Mouse (Mus musculus): Measurements from ENCODE around the gene Srcin1. TPM values are rescaled to one million over a fixed set of nuclear protein-coding genes. Genes with fewer than 3 reads are reported as not detected.

Srcin1 gene
- polyA plus RNA-seq, 1 experiment from 2014 or later: 7.0 TPM

DNA sequence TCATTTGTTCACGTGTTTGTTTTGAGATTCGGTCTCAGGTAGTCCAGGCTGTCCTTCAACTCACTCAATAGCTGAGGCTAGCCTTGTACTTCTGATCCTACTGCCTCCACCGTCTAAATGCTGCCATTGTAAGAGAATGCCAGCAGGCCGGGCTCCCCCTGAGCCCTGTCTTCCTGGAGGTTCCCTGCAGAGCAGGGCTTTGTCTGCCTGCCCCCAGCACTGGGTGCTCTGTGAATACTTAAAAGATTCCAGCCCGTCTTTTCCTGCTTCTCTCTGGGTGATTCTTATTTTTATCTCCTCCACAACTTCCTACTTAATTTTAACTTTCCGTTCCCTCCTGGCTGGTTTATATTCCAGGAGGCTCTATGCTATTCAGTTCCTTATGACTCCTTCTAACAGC, 26.2 kb upstream of the Srcin1 start:
- no peaks in the 10 kb centered on the region for H3K36me3 ChIP-seq
- no peaks in the 10 kb centered on the region for H3K9me3 ChIP-seq
- no peaks in the 10 kb centered on the region for H3K27me3 ChIP-seq
- 26% methylated on average over 6 of the region's 6 CpGs for WGBS
- no peak overlapping the region for H3K9ac ChIP-seq
- no peak overlapping the region for H3K27ac ChIP-seq (replicated peaks)
- no peak overlapping the region for H3K4me3 ChIP-seq
- H3K4me2 ChIP-seq: no peak overlapping the region
- no peak for ATAC-seq (ENCODE audit: low read depth)
- H3K4me1 ChIP-seq (replicated peaks): no peaks in the 10 kb centered on the region

DNA sequence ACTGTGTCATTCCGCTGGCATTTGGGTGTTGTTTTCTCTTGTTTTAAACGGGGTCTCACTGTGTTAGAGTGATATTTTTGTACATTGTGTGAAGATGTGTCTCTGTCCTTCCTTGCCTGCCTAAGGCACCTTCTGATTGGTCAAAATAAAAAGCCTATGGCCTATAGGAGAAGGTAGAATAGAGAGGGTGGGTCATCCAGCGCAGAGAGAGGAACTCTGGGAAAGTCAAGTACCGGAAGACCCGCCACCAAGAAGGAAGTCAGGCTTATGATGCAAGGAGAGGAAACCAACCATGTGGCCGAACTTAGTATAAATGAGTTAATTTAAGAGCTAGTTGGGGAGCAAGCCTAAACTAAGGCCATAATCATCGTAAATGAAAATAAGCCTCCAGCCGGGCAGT, 23.1 kb upstream of the Srcin1 start:
- Histone ChIP-seq H3K27ac (replicated peaks) (no peak overlapping the region), H3K4me3 (no peak overlapping the region), H3K36me3 (no peaks in the 10 kb centered on the region), H3K4me1 (replicated peaks) (no peaks in the 10 kb centered on the region), H3K9me3 (no peaks in the 10 kb centered on the region), H3K9ac (no peak overlapping the region), H3K27me3 (no peaks in the 10 kb centered on the region), H3K4me2 (no peak overlapping the region)
- WGBS: 91% methylated on average over 8 of the region's 8 CpGs
- no peak for ATAC-seq (ENCODE audit: low read depth)

DNA sequence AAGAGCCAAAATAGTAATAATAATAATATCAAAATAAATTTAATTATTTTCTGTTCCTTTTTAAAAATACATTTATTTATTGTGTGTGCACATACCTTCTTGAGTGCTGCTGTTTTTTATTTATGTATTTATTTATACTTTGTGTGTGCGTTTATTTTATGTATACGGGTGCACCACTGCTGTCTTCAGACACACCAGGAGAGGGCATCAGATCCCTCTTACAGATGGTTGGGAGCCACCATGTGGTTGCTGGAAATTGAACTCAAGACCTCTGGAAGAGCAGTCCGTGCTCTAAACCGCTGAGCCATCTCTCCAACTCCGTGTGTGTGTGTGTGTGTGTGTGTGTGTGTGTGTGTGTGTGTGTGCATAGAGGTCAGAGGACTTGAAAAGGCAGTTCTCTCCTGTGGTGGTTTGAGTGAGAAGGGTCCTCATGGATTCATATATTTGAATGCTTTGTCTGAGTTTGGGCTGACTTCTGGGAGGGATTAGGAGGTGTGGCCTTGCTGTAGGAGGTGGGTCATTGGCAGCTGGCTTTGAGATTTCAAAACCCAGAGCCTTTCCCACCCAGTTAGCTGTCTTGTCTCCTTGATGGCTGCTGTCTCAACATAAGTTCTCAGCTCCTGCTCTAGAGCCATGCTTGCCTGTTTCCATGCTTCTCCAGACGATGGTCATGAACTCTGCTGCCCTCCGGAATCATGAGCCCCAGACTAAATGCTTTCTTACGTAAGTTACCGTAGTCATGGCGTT, 22.1 kb upstream of the Srcin1 start:
- 82% methylated on average over 10 of the region's 10 CpGs for WGBS
- H3K9me3 ChIP-seq: no peaks in the 10 kb centered on the region
- no peak overlapping the region for H3K4me3 ChIP-seq
- H3K4me1 ChIP-seq (replicated peaks): no peaks in the 10 kb centered on the region
- H3K27ac ChIP-seq (replicated peaks): no peak overlapping the region
- H3K4me2 ChIP-seq: no peak overlapping the region
- no peak overlapping the region for H3K9ac ChIP-seq
- no peak for ATAC-seq (ENCODE audit: low read depth)
- no peaks in the 10 kb centered on the region for H3K36me3 ChIP-seq
- no peaks in the 10 kb centered on the region for H3K27me3 ChIP-seq

DNA sequence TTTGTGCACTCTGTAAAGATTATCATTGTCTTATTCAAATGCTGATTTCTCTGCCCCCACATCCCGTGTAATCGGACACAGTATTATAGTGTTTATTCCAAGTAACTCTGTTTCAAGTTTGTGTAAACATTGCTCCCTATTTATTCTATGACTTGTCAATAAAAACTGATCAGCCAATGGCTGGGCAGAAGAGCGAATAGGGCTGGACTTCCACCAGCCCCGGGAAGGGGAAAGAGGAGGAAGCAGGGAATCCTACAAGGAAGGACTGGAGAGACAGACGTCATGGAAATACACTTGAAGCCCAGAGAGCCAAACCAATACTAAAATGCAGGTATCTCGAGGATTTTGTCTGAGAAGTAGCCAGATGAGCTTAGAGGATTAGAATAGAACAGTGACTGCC, 18.1 kb upstream of the Srcin1 start:
- Histone ChIP-seq H3K9me3 (no peaks in the 10 kb centered on the region), H3K27me3 (peaks cover 8% of the 10 kb centered on the region; the same call in 1 of the 2 replicates), H3K4me1 (replicated peaks) (peaks cover 9% of the 10 kb centered on the region), H3K27ac (replicated peaks) (no peak overlapping the region), H3K9ac (no peak overlapping the region), H3K4me2 (no peak overlapping the region), H3K4me3 (no peak overlapping the region), H3K36me3 (no peaks in the 10 kb centered on the region)
- ATAC-seq (ENCODE audit: low read depth): no peak
- 56% methylated on average over 6 of the region's 6 CpGs for WGBS

DNA sequence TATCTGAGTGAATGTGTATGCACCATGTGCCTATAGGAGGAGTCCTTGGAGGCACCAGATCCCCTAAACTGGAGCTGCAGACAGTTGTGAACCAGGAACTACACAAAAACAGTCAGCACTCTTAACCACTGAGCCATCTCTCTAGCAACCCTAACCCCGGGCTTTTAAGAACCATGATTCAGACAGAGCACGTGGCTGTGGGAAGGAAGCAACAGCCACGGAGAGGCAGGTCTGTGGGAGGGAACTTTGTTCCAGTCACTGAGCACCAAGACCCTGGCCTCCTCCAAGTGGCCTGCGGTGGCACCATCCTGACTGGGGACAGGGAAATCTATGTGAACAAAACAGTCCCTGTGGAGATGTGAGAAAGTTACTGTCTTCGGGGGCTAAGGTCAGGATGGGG, 15.9 kb upstream of the Srcin1 start:
- H3K9ac ChIP-seq: no peak overlapping the region
- no peak for ATAC-seq (ENCODE audit: low read depth)
- H3K4me1 ChIP-seq (replicated peaks): peaks cover 10% of the 10 kb centered on the region
- H3K4me2 ChIP-seq: no peak overlapping the region
- H3K9me3 ChIP-seq: no peaks in the 10 kb centered on the region
- peaks cover 11% of the 10 kb centered on the region; the same call in 1 of the 2 replicates for H3K27me3 ChIP-seq
- H3K4me3 ChIP-seq: no peak overlapping the region
- WGBS: 27% methylated on average over 5 of the region's 5 CpGs
- H3K36me3 ChIP-seq: no peaks in the 10 kb centered on the region
- no peak overlapping the region for H3K27ac ChIP-seq (replicated peaks)

DNA sequence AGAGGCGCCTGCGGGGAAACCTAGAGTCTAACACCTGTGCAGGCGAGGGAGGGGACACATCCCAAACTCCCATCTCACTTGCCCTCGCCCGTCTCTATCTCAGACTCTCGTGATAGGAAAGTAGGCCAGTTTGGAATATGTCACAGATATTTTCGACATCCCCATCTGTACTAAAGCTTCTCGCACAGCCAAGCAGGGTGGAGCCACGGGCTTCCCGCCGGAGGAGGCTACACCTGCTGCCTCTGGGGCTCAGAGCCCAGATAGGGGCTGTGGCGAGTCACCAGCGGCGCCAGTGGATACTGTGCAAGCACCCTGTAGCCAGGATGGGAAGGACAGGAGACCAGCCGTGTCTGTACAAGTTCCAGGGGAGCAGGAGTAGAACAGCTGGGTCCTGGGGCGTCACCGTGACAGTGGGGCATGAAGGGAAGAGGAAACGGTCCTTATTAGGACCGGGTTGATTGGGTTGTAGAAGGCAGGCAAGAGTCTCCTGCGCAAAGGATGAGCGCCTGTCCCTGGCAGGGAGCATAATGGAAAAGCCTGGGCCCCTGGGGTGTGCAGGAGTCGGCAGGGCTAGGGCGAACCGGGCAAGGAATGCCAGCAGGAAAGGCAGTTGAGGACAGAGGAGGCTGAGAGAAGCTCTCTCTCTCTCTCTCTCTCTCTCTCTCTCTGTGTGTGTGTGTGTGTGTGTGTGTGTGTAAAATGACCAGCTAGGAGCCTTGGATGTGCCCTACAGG, 14.4 kb upstream of the Srcin1 start:
- WGBS: 38% methylated on average over 24 of the region's 24 CpGs
- no peak overlapping the region for H3K9ac ChIP-seq
- peaks cover 11% of the 10 kb centered on the region; the same call in 1 of the 2 replicates for H3K27me3 ChIP-seq
- H3K36me3 ChIP-seq: no peaks in the 10 kb centered on the region
- peaks cover 10% of the 10 kb centered on the region for H3K4me1 ChIP-seq (replicated peaks)
- H3K9me3 ChIP-seq: no peaks in the 10 kb centered on the region
- ATAC-seq (ENCODE audit: low read depth): no peak
- H3K4me3 ChIP-seq: no peak overlapping the region
- 0 out of 2 replicates have a peak overlapping the region, but pooled peaks have one; percentile 4 for H3K4me2 ChIP-seq
- H3K27ac ChIP-seq (replicated peaks): no peak overlapping the region

DNA sequence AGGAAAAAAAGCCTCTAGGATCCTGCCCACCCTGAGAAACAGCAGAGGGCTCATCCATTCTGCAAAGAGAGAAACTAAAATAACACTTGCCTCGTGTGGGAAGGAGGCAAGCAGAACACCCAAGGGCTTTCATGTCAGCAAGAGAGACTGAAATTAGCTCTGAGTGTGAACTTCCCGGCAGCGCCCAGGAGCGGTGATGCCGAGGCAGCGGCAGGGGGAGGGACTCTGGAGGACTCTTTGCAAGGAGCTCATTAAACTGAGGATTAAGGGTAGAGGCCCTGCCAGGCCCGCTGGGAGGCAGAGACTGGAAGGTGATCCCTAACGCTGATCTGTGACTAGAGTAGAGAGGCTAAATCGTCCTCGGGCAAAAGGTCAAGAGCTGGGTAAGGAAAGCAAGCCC, 13.2 kb upstream of the Srcin1 start:
- ATAC-seq (ENCODE audit: low read depth): no peak
- WGBS: 3% methylated on average over 10 of the region's 10 CpGs
- H3K27ac ChIP-seq (replicated peaks): no peak overlapping the region

DNA sequence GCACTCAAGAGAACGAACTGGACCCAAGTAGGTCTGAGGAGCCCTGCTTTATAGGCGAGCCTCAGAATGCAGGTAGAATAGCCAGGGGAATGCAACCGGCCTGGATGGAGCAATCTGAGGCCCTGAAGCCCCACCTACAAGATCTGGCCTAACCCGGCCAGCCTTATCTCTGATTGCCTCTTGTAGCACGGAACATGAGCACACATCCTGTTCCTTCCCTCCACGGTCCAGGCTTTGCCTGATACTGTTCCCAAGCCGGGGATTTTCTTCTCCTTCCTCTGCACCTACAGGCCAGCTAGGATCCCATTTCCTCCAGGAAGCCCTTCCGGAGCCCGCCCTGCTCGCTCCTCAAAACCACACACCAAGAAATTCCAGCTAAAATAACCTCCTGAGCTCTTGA, 9.9 kb upstream of the Srcin1 start:
- Histone ChIP-seq H3K9me3 (no peaks in the 10 kb centered on the region), H3K4me1 (replicated peaks) (peaks cover 10% of the 10 kb centered on the region), H3K27ac (replicated peaks) (no peak overlapping the region), H3K4me3 (no peak overlapping the region), H3K27me3 (peaks cover 11% of the 10 kb centered on the region; the same call in 1 of the 2 replicates), H3K36me3 (no peaks in the 10 kb centered on the region), H3K9ac (no peak overlapping the region), H3K4me2 (no peak overlapping the region)
- no peak for ATAC-seq (ENCODE audit: low read depth)
- whole genome bisulfite sequencing: 66% methylated on average over 10 of the region's 10 CpGs

More for the DNA sequence above, 13.2 kb upstream of the Srcin1 start:
- Histone ChIP-seq H3K27me3 (peaks cover 11% of the 10 kb centered on the region; the same call in 1 of the 2 replicates), H3K4me2 (no peak overlapping the region), H3K9ac (no peak overlapping the region), H3K9me3 (no peaks in the 10 kb centered on the region), H3K36me3 (no peaks in the 10 kb centered on the region), H3K4me3 (no peak overlapping the region), H3K4me1 (replicated peaks) (peaks cover 10% of the 10 kb centered on the region)

DNA sequence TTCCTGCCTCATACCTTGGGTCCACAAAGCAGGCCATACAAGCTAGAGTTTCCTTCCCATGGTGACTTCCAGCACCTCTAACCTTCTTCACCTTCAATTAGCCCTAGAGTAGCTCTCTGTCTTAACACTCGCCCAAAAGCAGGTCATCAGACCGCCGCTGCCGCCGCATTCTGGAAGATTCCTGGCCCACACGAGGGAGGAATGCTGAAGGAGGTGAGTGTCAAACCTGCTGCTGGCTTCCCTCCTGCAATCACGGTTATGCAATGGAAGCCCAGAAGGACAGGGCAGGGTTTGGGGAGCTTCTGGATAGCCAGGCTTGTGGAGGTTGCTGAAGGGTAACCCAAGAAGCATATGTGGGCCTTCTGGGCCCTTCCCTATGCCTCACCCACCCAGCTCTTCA, 8.5 kb upstream of the Srcin1 start:
- Histone ChIP-seq H3K36me3 (no peaks in the 10 kb centered on the region), H3K9me3 (no peaks in the 10 kb centered on the region), H3K4me2 (no peak overlapping the region), H3K4me3 (no peak overlapping the region), H3K27me3 (0 out of 2 replicates have a peak, but pooled peaks cover 3% of the 10 kb centered on the region), H3K9ac (no peak overlapping the region), H3K27ac (replicated peaks) (no peak overlapping the region), H3K4me1 (replicated peaks) (peaks cover 7% of the 10 kb centered on the region)
- no peak for ATAC-seq (ENCODE audit: low read depth)
- 85% methylated on average over 7 of the region's 7 CpGs for WGBS

DNA sequence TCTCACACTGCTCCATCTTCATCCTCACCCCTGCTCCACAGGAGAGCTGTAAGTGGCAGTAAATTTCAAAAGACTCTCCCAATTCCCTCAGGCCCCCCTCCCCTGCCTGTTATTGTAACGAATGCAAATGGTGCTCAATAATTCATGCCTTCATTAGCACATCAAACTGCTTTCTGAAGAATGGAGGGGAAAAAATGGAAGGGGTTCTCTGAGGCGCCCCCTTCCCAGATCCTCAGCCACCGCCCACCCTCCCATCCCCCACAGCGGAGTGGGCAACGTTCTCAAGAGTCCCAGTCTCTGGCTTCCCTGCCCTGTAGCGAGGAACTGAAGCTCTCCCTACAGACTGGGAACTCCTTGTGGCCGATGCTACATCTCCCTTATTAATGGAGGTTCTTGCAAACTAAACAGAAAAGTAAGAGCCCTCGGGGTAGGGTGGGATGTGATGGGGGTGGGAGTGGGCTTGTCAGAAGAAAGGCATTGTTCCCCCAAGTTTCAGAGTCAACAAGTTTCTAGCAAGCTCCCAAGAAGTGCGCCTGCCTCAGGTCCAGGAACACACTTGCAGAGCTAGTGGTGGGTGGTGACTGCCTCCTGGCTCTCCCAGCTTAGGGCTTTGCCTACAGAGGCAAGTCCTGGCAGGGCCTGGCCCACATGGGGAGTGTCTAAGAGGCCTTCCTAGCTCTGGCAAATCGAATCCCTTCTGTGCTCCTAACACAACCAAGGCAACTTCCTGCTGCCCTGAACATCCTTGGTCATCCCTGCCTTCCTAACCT, 3.3 kb upstream of the Srcin1 start:
- 3% methylated on average over 10 of the region's 10 CpGs for WGBS
- Histone ChIP-seq H3K9ac (no peak overlapping the region), H3K4me3 (no peak overlapping the region), H3K9me3 (no peaks in the 10 kb centered on the region), H3K36me3 (no peaks in the 10 kb centered on the region), H3K4me1 (replicated peaks) (peaks cover 38% of the 10 kb centered on the region), H3K4me2 (no peak overlapping the region), H3K27me3 (peaks cover 6% of the 10 kb centered on the region; the same call in 1 of the 2 replicates), H3K27ac (replicated peaks) (peak overlapping the region; percentile 18; the same call in 1 of the 2 replicates)
- ATAC-seq (ENCODE audit: low read depth): no peak

DNA sequence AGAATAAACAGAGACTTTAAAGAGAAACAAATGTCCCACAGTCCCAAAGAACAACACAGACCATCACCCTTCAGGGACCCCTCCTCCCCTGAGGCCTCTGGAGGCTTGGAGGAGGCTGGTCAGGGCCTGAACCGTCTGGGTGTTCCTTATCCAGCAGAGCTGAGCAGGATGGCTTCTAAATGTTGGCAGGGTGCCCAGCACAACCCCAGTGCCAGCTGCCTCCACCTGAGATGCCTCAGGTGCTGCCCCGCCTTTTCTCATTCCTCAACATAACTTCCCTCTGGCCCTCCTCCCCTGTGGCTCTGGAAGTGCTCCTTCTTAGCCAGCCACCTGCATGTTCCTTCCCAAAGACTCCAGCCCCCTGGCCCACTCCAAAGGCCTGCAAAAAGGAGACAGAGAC, 2.3 kb upstream of the Srcin1 start:
- Histone ChIP-seq H3K4me1 (replicated peaks) (peaks cover 48% of the 10 kb centered on the region), H3K27me3 (peaks cover 6% of the 10 kb centered on the region; the same call in 1 of the 2 replicates), H3K36me3 (no peaks in the 10 kb centered on the region), H3K4me3 (no peak overlapping the region), H3K4me2 (no peak overlapping the region), H3K9me3 (no peaks in the 10 kb centered on the region), H3K9ac (no peak overlapping the region), H3K27ac (replicated peaks) (no peak overlapping the region)
- 37% methylated on average over 2 of the region's 2 CpGs for WGBS
- ATAC-seq (ENCODE audit: low read depth): no peak

DNA sequence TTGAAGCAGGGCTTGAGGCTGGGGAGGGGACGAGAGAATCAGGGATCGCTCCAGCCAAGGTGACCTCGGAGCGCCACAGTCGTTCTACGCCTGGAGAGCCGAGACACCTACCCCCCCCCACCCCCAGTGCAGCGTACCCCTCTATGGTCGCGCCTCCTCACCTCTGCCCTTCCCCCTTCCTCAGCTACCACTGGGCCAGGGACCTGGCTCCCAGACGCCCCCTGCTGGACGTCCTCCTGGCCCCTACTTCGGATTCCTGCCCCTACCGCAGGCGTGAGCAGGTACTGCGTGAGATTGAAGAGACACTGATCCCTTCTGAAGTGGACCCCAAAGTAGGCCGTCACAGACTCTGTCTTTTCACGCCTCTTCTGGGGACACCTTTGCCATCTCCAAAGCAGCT, 348 bp downstream of the Srcin1 start:
- H3K27ac ChIP-seq (replicated peaks): peak overlapping the region; percentile 97
- H3K27me3 ChIP-seq: peaks cover 11% of the 10 kb centered on the region; the same call in 1 of the 2 replicates
- H3K4me3 ChIP-seq: peak overlapping the region; percentile 76
- ATAC-seq (ENCODE audit: low read depth): peak; percentile 74
- peak overlapping the region; percentile 97 for H3K9ac ChIP-seq
- peaks cover 75% of the 10 kb centered on the region for H3K4me1 ChIP-seq (replicated peaks)
- peak overlapping the region; percentile 86 for H3K4me2 ChIP-seq
- H3K36me3 ChIP-seq: no peaks in the 10 kb centered on the region
- H3K9me3 ChIP-seq: no peaks in the 10 kb centered on the region
- WGBS: under 1% methylated on average over 18 of the region's 18 CpGs
